10 mouse cellular contexts compared by ENCODE assay signal in genomic region chr16:35271572-35271971, GRCm38 (mm10).
DNase-seq lines count a peak whose midpoint lies in the region; ATAC-seq and TF ChIP-seq lines count a peak whose summit lies in the region.
"Had no signal": no experiment of that assay in that cellular context is flagged by ENCODE, and none has a peak within 500 bp of the region (broad histone marks: within the 10 kb centered on the region; RNA-seq: fewer than 3 reads in every experiment).

No protein-coding gene starts in this region.

- no peaks in the 10 kb centered on the region for H3K27me3 ChIP-seq in heart, postnatal 0 days (ENCODE audit: control insufficient read depth, insufficient read depth, low read length)
- no peaks in the 10 kb centered on the region for H3K27me3 ChIP-seq in midbrain, embryonic 13.5 days
- H3K27me3 ChIP-seq in midbrain, embryonic 15.5 days (replicated peaks): no peaks in the 10 kb centered on the region
- no peaks in the 10 kb centered on the region for H3K27me3 ChIP-seq in midbrain, embryonic 14.5 days (ENCODE audit: control insufficient read depth, insufficient read depth, low read length)

- intact Hi-C loops in heart, postnatal 14 days (cut with DNase I): loop anchor here (2.0 to 5.0 kb wide), 2 partner anchors 44 to 211 kb away; no protein-coding TSS in a partner anchor

- no peaks in the 10 kb centered on the region for H3K9me3 ChIP-seq in heart, postnatal 0 days (replicated peaks; ENCODE audit: control insufficient read depth, low read length)
- no peaks in the 10 kb centered on the region for H3K9me3 ChIP-seq in midbrain, embryonic 13.5 days
- no peaks in the 10 kb centered on the region for H3K9me3 ChIP-seq in midbrain, embryonic 15.5 days
- no peaks in the 10 kb centered on the region for H3K9me3 ChIP-seq in midbrain, embryonic 14.5 days (ENCODE audit: control insufficient read depth, low read length)

- ATAC-seq in heart, postnatal 0 days (ENCODE audit: insufficient read depth, low read depth): no peak
- 0 out of 2 replicates have a peak, but pooled peaks have one; percentile 12 for ATAC-seq in midbrain, embryonic 13.5 days
- no peak for ATAC-seq in midbrain, embryonic 15.5 days (replicated peaks)
- no peak for ATAC-seq in midbrain, embryonic 14.5 days (ENCODE audit: low FRiP score, low TSS enrichment)
- ATAC-seq in erythroblast, adult 5-6 weeks (replicated peaks; ENCODE audit: low FRiP score, poor library complexity, severe bottlenecking): no peak

- H3K9ac ChIP-seq in heart, postnatal 0 days (replicated peaks; ENCODE audit: low read depth, low read length): no peak overlapping the region
- H3K9ac ChIP-seq in midbrain, embryonic 13.5 days (replicated peaks): no peak overlapping the region
- no peak overlapping the region for H3K9ac ChIP-seq in midbrain, embryonic 15.5 days
- no peak overlapping the region for H3K9ac ChIP-seq in midbrain, embryonic 14.5 days (replicated peaks; ENCODE audit: low read length)

- H3K36me3 ChIP-seq in heart, postnatal 0 days (replicated peaks; ENCODE audit: control insufficient read depth, insufficient read depth, low read length): peaks cover 12% of the 10 kb centered on the region
- H3K36me3 ChIP-seq in midbrain, embryonic 13.5 days: peaks cover 11% of the 10 kb centered on the region; the same call in 1 of the 2 replicates
- H3K36me3 ChIP-seq in midbrain, embryonic 15.5 days (replicated peaks): no peaks in the 10 kb centered on the region
- peaks cover 10% of the 10 kb centered on the region; the same call in 1 of the 2 replicates for H3K36me3 ChIP-seq in midbrain, embryonic 14.5 days (ENCODE audit: control insufficient read depth, insufficient read depth, low read length)

- DNase-seq in heart, postnatal 0 days (ENCODE audit: low spot score): peak; percentile 34
- DNase-seq in heart, postnatal 14 days: no peak
- DNase-seq in embryo, embryonic 10.5 days (ENCODE audit: low spot score): peak; percentile 23
- peak; percentile 33 for DNase-seq in midbrain, embryonic 14.5 days
- no peak for DNase-seq in gastrocnemius, postnatal 10 days
- DNase-seq: cerebellum, postnatal 25 days; kidney, postnatal 10 days had no signal

- peak; percentile 44 for TF ChIP-seq CTCF in heart, postnatal 0 days (IDR thresholded peaks at IDR 0.05; ENCODE audit: low read depth)

- H3K27ac ChIP-seq in heart, postnatal 0 days (ENCODE audit: low read depth): no peak overlapping the region
- H3K27ac ChIP-seq in midbrain, embryonic 13.5 days: no peak overlapping the region
- no peak overlapping the region for H3K27ac ChIP-seq in midbrain, embryonic 15.5 days
- H3K27ac ChIP-seq in midbrain, embryonic 14.5 days (replicated peaks; ENCODE audit: low read depth, low read length): no peak overlapping the region

- no peak overlapping the region for H3K4me2 ChIP-seq in heart, postnatal 0 days (ENCODE audit: low read depth, low read length)
- H3K4me2 ChIP-seq in midbrain, embryonic 13.5 days (replicated peaks): no peak overlapping the region
- no peak overlapping the region for H3K4me2 ChIP-seq in midbrain, embryonic 15.5 days
- no peak overlapping the region for H3K4me2 ChIP-seq in midbrain, embryonic 14.5 days (ENCODE audit: low read length)

- WGBS in heart, postnatal 0 days: 63% methylated on average over 4 of the region's 4 CpGs
- 51% methylated on average over 4 of the region's 4 CpGs for WGBS in midbrain, embryonic 13.5 days
- WGBS in midbrain, embryonic 15.5 days: 37% methylated on average over 4 of the region's 4 CpGs
- 43% methylated on average over 4 of the region's 4 CpGs for WGBS in midbrain, embryonic 14.5 days

- H3K4me1 ChIP-seq in heart, postnatal 0 days (ENCODE audit: control insufficient read depth, insufficient read depth): 0 out of 2 replicates have a peak, but pooled peaks cover 5% of the 10 kb centered on the region
- H3K4me1 ChIP-seq in midbrain, embryonic 13.5 days (replicated peaks): peaks cover 15% of the 10 kb centered on the region; the same call in 1 of the 2 replicates
- H3K4me1 ChIP-seq in midbrain, embryonic 15.5 days: no peaks in the 10 kb centered on the region; the same call in 1 of the 2 replicates
- H3K4me1 ChIP-seq in midbrain, embryonic 14.5 days (ENCODE audit: control insufficient read depth, insufficient read depth, low read length): 0 out of 2 replicates have a peak, but pooled peaks cover 3% of the 10 kb centered on the region

- H3K4me3 ChIP-seq in heart, postnatal 0 days (ENCODE audit: low read depth, low read length): no peak overlapping the region
- no peak overlapping the region for H3K4me3 ChIP-seq in midbrain, embryonic 13.5 days (replicated peaks)
- no peak overlapping the region for H3K4me3 ChIP-seq in midbrain, embryonic 15.5 days
- H3K4me3 ChIP-seq in midbrain, embryonic 14.5 days (replicated peaks; ENCODE audit: low read depth, low read length): no peak overlapping the region

- TF ChIP-seq EP300 in heart, postnatal 0 days (IDR thresholded peaks at IDR 0.05; ENCODE audit: low read depth): no peak

Comparison
In these comparisons a context has a peak if more than half of its experiments do, and no peak if none do; other contexts are left out.
1. DNase-seq: peak in heart, postnatal 0 days (single experiment), embryo, embryonic 10.5 days (single experiment) and midbrain, embryonic 14.5 days (single experiment); none in heart, postnatal 14 days (0 of 2) and gastrocnemius, postnatal 10 days (single experiment).